Mouse (Mus musculus) spleen, postnatal 10 days (tissue): ENCODE measurements at regions not wholly inside any gene's neighbourhood (a gene's known extent, or its start where the extent isn't known, plus 50 kb on each side); places are given as distances from the start of the nearest gene placed in this dataset.

Source experiments
- DNase-seq, 2 experiments: peaks; one replicate each; pipeline ENCODE4 v3.0.0; 2021 to 2022; ENCODE audit warnings: low spot score in 2 of 2

- no peak for DNase-seq
These were observed 329.4 kb downstream of the Hlx start for GRCm38 (mm10) chr1:184402985-184403384.

- DNase-seq, result peak; percentile 39 to 74
These were observed 337.2 kb downstream of the Hlx start for GRCm38 (mm10) chr1:184395215-184395614.

GRCm38 (mm10) chr1:184394559-184395194, 337.7 kb downstream of the Hlx start:
- no peak for DNase-seq

GRCm38 (mm10) chr1:184384088-184384823, 348.2 kb downstream of the Hlx start:
- no peak for DNase-seq

- no peak for DNase-seq
These were observed 344.6 kb upstream of the 1700056E22Rik start for GRCm38 (mm10) chr1:184378665-184379064.

- DNase-seq, result no peak
These were observed 330.9 kb upstream of the 1700056E22Rik start for GRCm38 (mm10) chr1:184365026-184365425.

- DNase-seq, result no peak
These were observed 324.1 kb upstream of the 1700056E22Rik start for GRCm38 (mm10) chr1:184358226-184358568.

- DNase-seq, result no peak
These were observed 323.5 kb upstream of the 1700056E22Rik start for GRCm38 (mm10) chr1:184357474-184358225.

GRCm38 (mm10) chr1:184353832-184354449, 319.8 kb upstream of the 1700056E22Rik start:
- DNase-seq, result no peak

GRCm38 (mm10) chr1:184351760-184352159, 317.7 kb upstream of the 1700056E22Rik start:
- DNase-seq, result no peak

GRCm38 (mm10) chr1:184344829-184345228, 310.7 kb upstream of the 1700056E22Rik start:
- no peak for DNase-seq

GRCm38 (mm10) chr1:184335952-184336351, 301.9 kb upstream of the 1700056E22Rik start:
- DNase-seq, result no peak

- no peak for DNase-seq
These were observed 301.2 kb upstream of the 1700056E22Rik start for GRCm38 (mm10) chr1:184335281-184335680.

- no peak for DNase-seq
These were observed 300.7 kb upstream of the 1700056E22Rik start for GRCm38 (mm10) chr1:184334818-184335217.

GRCm38 (mm10) chr1:184333086-184333485, 299.0 kb upstream of the 1700056E22Rik start:
- no peak for DNase-seq

GRCm38 (mm10) chr1:184330516-184331350, 296.6 kb upstream of the 1700056E22Rik start:
- no peak for DNase-seq

GRCm38 (mm10) chr1:184326191-184326590, 292.1 kb upstream of the 1700056E22Rik start:
- DNase-seq, result no peak

- DNase-seq, result no peak
These were observed 290.1 kb upstream of the 1700056E22Rik start for GRCm38 (mm10) chr1:184324234-184324633.

- no peak for DNase-seq
These were observed 286.5 kb upstream of the 1700056E22Rik start for GRCm38 (mm10) chr1:184320521-184321177.

GRCm38 (mm10) chr1:184310185-184310815, 276.2 kb upstream of the 1700056E22Rik start:
- DNase-seq, result no peak
